Mouse (Mus musculus) E14TG2a.4 (cell line): ENCODE measurements around the gene Tnfsfm13.

ENCODE experiments used
- CTCF ChIP-seq: conservative IDR thresholded peaks from 2 replicates; pipeline ENCODE4 v1.5.1; 2014; ENCODE audit warnings: low read length
- POU5F1 ChIP-seq: IDR thresholded peaks from 2 replicates; pipeline ENCODE4 v1.6.1; 2014; ENCODE audit warnings: low read length, borderline replicate concordance

- TF ChIP-seq POU5F1 (no peak), CTCF (no peak)
These were observed 30.1 kb upstream of the Tnfsfm13 start for GRCm38 (mm10) chr11:69725951-69726350.
